Comparison of ENCODE assay signal across 18 mouse cellular contexts in the genomic region with DNA sequence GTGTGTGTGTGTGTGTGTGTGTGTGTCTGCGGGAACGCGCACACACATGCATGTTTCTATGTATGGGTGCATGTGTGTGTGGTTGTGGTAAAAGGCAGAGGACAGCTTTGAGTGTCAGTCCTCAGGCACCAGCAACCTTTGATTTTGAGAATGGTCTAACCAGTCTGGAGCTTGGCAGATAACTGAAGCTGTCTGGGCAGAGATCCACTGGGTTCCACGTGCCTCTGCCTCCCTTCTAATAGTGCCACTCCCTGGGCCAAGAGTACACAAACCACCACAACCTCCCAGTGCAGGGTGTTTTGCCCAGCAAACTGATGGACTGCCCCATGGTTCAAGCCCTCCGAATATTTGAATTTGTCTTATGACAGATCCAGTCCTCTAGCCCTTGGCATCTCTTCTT.
"Had no signal": no experiment of that assay in that cellular context is flagged by ENCODE, and none has a peak within 500 bp of the region (broad histone marks: within the 10 kb centered on the region; RNA-seq: fewer than 3 reads in every experiment).

No protein-coding gene starts in this region.

- H3K36me3 ChIP-seq: midbrain, embryonic 10.5 days; midbrain, embryonic 12.5 days had no signal

- DNase-seq: lung, adult 18-20 months; lung, embryonic 14.5 days; lung, postnatal 10 days; lung, postnatal 4 days; midbrain, embryonic 14.5 days; retina, postnatal 1 day; right cerebral cortex, adult 18-20 months; right cerebral cortex, postnatal 25 days; right cerebral cortex, postnatal 4 days; spleen, adult 18-20 months; thymus, adult 2 months; thymus, postnatal 25 days; thymus, postnatal 4 days had no signal

- H3K27ac ChIP-seq: midbrain, embryonic 10.5 days; midbrain, embryonic 12.5 days; neural tube, embryonic 13.5 days; neural tube, embryonic 15.5 days had no signal

- H3K4me1 ChIP-seq: neural tube, embryonic 15.5 days had no signal

- H3K4me3 ChIP-seq: midbrain, embryonic 10.5 days; midbrain, embryonic 12.5 days; myocyte; neural tube, embryonic 13.5 days; neural tube, embryonic 15.5 days had no signal

- H3K27me3 ChIP-seq: neural tube, embryonic 15.5 days had no signal
